In the genomic region with DNA sequence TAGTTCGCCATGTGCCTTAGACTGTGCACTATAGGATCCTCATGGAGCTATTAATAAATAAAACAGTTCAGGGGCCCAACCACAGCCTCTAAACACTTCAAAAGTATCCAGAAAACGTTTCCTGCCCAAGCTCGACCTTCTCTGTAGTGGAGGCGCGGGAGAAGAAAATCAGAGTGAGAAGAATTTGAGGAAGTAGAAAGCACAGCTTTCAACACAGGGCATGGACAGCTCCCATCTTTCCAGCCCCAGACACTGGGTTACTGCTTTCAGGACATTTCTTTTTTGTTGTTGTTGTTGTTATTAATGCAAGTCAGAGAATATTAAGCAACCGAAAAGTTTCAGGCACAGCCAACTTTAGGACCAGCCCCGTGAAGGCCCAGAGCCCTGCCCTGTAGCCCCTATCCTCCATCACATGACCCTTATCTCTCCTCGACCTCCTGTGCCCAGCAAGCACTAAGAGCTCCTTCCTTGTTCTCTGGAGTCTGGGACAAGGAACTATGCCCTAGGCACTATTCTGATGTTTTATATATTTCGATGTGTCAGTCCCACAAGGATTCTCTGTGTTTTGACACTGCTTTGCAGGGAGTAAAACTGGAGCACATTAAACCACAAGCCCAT, we compare ENCODE assay signal across 24 mouse cellular contexts. TPM values are rescaled to one million over a fixed set of nuclear protein-coding genes. Genes with fewer than 3 reads are reported as not detected.
DNase-seq lines count a peak whose midpoint lies in the region; ATAC-seq lines count a peak whose summit lies in the region.
"Had no signal": no experiment of that assay in that cellular context is flagged by ENCODE, and none has a peak within 500 bp of the region (broad histone marks: within the 10 kb centered on the region; RNA-seq: fewer than 3 reads in every experiment).

No protein-coding gene starts in this region.

- no peak overlapping the region for H3K4me2 ChIP-seq in liver, embryonic 11.5 days
- no peak overlapping the region for H3K4me2 ChIP-seq in liver, embryonic 13.5 days
- no peak overlapping the region for H3K4me2 ChIP-seq in kidney, embryonic 14.5 days (replicated peaks; ENCODE audit: low read depth, low read length)
- no peak overlapping the region for H3K4me2 ChIP-seq in neural tube, embryonic 15.5 days
- H3K4me2 ChIP-seq: embryonic facial prominence, embryonic 12.5 days; heart, embryonic 13.5 days; hindbrain, embryonic 12.5 days; limb, embryonic 12.5 days had no signal

- 0 out of 2 replicates have a peak, but pooled peaks have one; percentile 62 for ATAC-seq in liver, embryonic 11.5 days (replicated peaks; ENCODE audit: low FRiP score)
- ATAC-seq in liver, embryonic 13.5 days (ENCODE audit: low read depth): peak; percentile 53
- ATAC-seq in megakaryocyte progenitor cell, adult 5-6 weeks (replicated peaks; ENCODE audit: poor library complexity): peak; percentile 70
- no peak for ATAC-seq in kidney, embryonic 14.5 days (ENCODE audit: low FRiP score, low TSS enrichment)
- ATAC-seq in neural tube, embryonic 15.5 days (ENCODE audit: low FRiP score): no peak
- ATAC-seq: CD4-positive, CD25-positive, alpha-beta regulatory T cell, adult 4 months; midbrain, embryonic 16.5 days had no signal

- H3K4me3 ChIP-seq in liver, embryonic 11.5 days (ENCODE audit: low read depth, low read length): no peak overlapping the region
- H3K4me3 ChIP-seq in liver, embryonic 13.5 days (replicated peaks): no peak overlapping the region
- no peak overlapping the region for H3K4me3 ChIP-seq in kidney, embryonic 14.5 days (ENCODE audit: low read length)
- no peak overlapping the region for H3K4me3 ChIP-seq in neural tube, embryonic 15.5 days (replicated peaks)
- H3K4me3 ChIP-seq: embryonic facial prominence, embryonic 12.5 days; gastrocnemius, adult 2 months; heart, embryonic 13.5 days; hindbrain, embryonic 12.5 days; limb, embryonic 12.5 days; midbrain, embryonic 10.5 days had no signal

- H3K27ac ChIP-seq in liver, embryonic 11.5 days (ENCODE audit: low read depth, low read length): no peak overlapping the region
- no peak overlapping the region for H3K27ac ChIP-seq in liver, embryonic 13.5 days
- H3K27ac ChIP-seq in kidney, embryonic 14.5 days (ENCODE audit: low read depth, low read length): no peak overlapping the region
- H3K27ac ChIP-seq in neural tube, embryonic 15.5 days (replicated peaks): no peak overlapping the region
- H3K27ac ChIP-seq: embryonic facial prominence, embryonic 12.5 days; gastrocnemius, adult 2 months; heart, embryonic 13.5 days; hindbrain, embryonic 12.5 days; limb, embryonic 12.5 days; midbrain, embryonic 10.5 days had no signal

- no peak for DNase-seq in liver, embryonic 11.5 days (ENCODE audit: low spot score)
- no peak for DNase-seq in liver
- DNase-seq in liver, embryonic 13.5 days: no peak
- DNase-seq in kidney, adult 9 months: no peak
- DNase-seq: adrenal gland, postnatal 36 days; cerebellum, adult 9-11 months; gastrocnemius, adult 2 months; heart, postnatal 14 days; kidney, adult 8-10 months; kidney, postnatal 36 days; lung, adult 2 months; lung, postnatal 36 days; thymus, postnatal 14 days had no signal

- no peaks in the 10 kb centered on the region for H3K27me3 ChIP-seq in liver, embryonic 11.5 days (replicated peaks; ENCODE audit: control insufficient read depth, insufficient read depth, low read length)
- no peaks in the 10 kb centered on the region for H3K27me3 ChIP-seq in liver, embryonic 13.5 days
- no peaks in the 10 kb centered on the region for H3K27me3 ChIP-seq in kidney, embryonic 14.5 days (ENCODE audit: control insufficient read depth, insufficient read depth, low read length)
- H3K27me3 ChIP-seq in neural tube, embryonic 15.5 days (replicated peaks): no peaks in the 10 kb centered on the region
- H3K27me3 ChIP-seq: embryonic facial prominence, embryonic 12.5 days; heart, embryonic 13.5 days; hindbrain, embryonic 12.5 days; limb, embryonic 12.5 days had no signal

- no peak overlapping the region for H3K9ac ChIP-seq in liver, embryonic 11.5 days (ENCODE audit: low read depth, low read length)
- H3K9ac ChIP-seq in liver, embryonic 13.5 days: no peak overlapping the region
- no peak overlapping the region for H3K9ac ChIP-seq in kidney, embryonic 14.5 days (ENCODE audit: low read depth, low read length)
- no peak overlapping the region for H3K9ac ChIP-seq in neural tube, embryonic 15.5 days (replicated peaks)
- H3K9ac ChIP-seq: embryonic facial prominence, embryonic 12.5 days; heart, embryonic 13.5 days; hindbrain, embryonic 12.5 days; limb, embryonic 12.5 days had no signal

- no peaks in the 10 kb centered on the region for H3K36me3 ChIP-seq in liver, embryonic 11.5 days (ENCODE audit: control insufficient read depth, insufficient read depth, low read length)
- no peaks in the 10 kb centered on the region for H3K36me3 ChIP-seq in liver, embryonic 13.5 days
- no peaks in the 10 kb centered on the region for H3K36me3 ChIP-seq in kidney, embryonic 14.5 days (ENCODE audit: control insufficient read depth, insufficient read depth, low read length)
- H3K36me3 ChIP-seq in neural tube, embryonic 15.5 days: no peaks in the 10 kb centered on the region
- H3K36me3 ChIP-seq: embryonic facial prominence, embryonic 12.5 days; heart, embryonic 13.5 days; hindbrain, embryonic 12.5 days; limb, embryonic 12.5 days; midbrain, embryonic 10.5 days had no signal

- 53% methylated on average over 9 of the region's 9 CpGs for WGBS in liver, embryonic 11.5 days
- 37% methylated on average over 9 of the region's 9 CpGs for WGBS in liver, embryonic 13.5 days (ENCODE audit: insufficient replicate concordance)
- WGBS in kidney, embryonic 14.5 days: 77% methylated on average over 9 of the region's 9 CpGs
- 83% methylated on average over 9 of the region's 9 CpGs for WGBS in neural tube, embryonic 15.5 days

- peaks cover 9% of the 10 kb centered on the region for H3K4me1 ChIP-seq in liver, embryonic 11.5 days (replicated peaks; ENCODE audit: control insufficient read depth, insufficient read depth, low read length)
- H3K4me1 ChIP-seq in liver, embryonic 13.5 days (replicated peaks): peaks cover 37% of the 10 kb centered on the region
- no peaks in the 10 kb centered on the region for H3K4me1 ChIP-seq in kidney, embryonic 14.5 days (ENCODE audit: control insufficient read depth, insufficient read depth, low read length)
- H3K4me1 ChIP-seq in neural tube, embryonic 15.5 days: no peaks in the 10 kb centered on the region
- H3K4me1 ChIP-seq: embryonic facial prominence, embryonic 12.5 days; hindbrain, embryonic 12.5 days; limb, embryonic 12.5 days had no signal

- H3K9me3 ChIP-seq in liver, embryonic 11.5 days (ENCODE audit: control insufficient read depth, low read length): no peaks in the 10 kb centered on the region
- no peaks in the 10 kb centered on the region for H3K9me3 ChIP-seq in liver, embryonic 13.5 days (replicated peaks)
- no peaks in the 10 kb centered on the region for H3K9me3 ChIP-seq in kidney, embryonic 14.5 days (ENCODE audit: control insufficient read depth, low read length)
- H3K9me3 ChIP-seq in neural tube, embryonic 15.5 days (replicated peaks): no peaks in the 10 kb centered on the region
- H3K9me3 ChIP-seq: embryonic facial prominence, embryonic 12.5 days; heart, embryonic 13.5 days; hindbrain, embryonic 12.5 days; limb, embryonic 12.5 days; midbrain, embryonic 10.5 days had no signal

RNA-seq across cellular contexts. Expression of gene Coq2, which starts 50.1 kb away (rescaled TPM):
- polyA plus RNA-seq in liver, embryonic 11.5 days (2014; fragmentation: Nextera tagmentation; extraction: Ambion mirVana): 58.7 and 63.6 TPM in 2 replicates
- polyA plus RNA-seq in liver, embryonic 13.5 days (2015; fragmentation: Nextera tagmentation; extraction: Ambion mirVana): 28.9 and 30.2 TPM in 2 replicates
- total RNA-seq in megakaryocyte progenitor cell, adult 5-6 weeks (2015): 41.9 and 51.4 TPM in 2 replicates
- 41.3 and 42.0 TPM in 2 replicates for total RNA-seq in megakaryocyte progenitor cell, adult 5-6 weeks (2017)
- 62.0 and 76.4 TPM in 2 replicates for polyA plus RNA-seq in kidney, embryonic 14.5 days (2014; fragmentation: Nextera tagmentation; extraction: Ambion mirVana)
- polyA plus RNA-seq in neural tube, embryonic 15.5 days (2015; fragmentation: Nextera tagmentation; extraction: Ambion mirVana): 52.7 and 56.9 TPM in 2 replicates

RNA-seq across cellular contexts. Expression of gene Plac8, which starts 52.8 kb away (rescaled TPM):
- polyA plus RNA-seq in liver, embryonic 11.5 days (2014; fragmentation: Nextera tagmentation; extraction: Ambion mirVana): 34.0 and 34.3 TPM in 2 replicates
- 56.3 and 58.7 TPM in 2 replicates for polyA plus RNA-seq in liver, embryonic 13.5 days (2015; fragmentation: Nextera tagmentation; extraction: Ambion mirVana)
- total RNA-seq in megakaryocyte progenitor cell, adult 5-6 weeks (2015): 4,454 and 4,759 TPM in 2 replicates
- total RNA-seq in megakaryocyte progenitor cell, adult 5-6 weeks (2017): 3,425 and 3,832 TPM in 2 replicates
- 105 and 140 TPM in 2 replicates for polyA plus RNA-seq in kidney, embryonic 14.5 days (2014; fragmentation: Nextera tagmentation; extraction: Ambion mirVana)
- 0.78 and 73.0 TPM in 2 replicates for polyA plus RNA-seq in neural tube, embryonic 15.5 days (2015; fragmentation: Nextera tagmentation; extraction: Ambion mirVana)
- total RNA-seq: gastrocnemius, adult 2 months; left cerebral cortex, postnatal 14 days had no signal

Comparison
In these comparisons a context has a peak if more than half of its experiments do, and no peak if none do; other contexts are left out.
1. ATAC-seq: peak in liver, embryonic 11.5 days (single experiment), liver, embryonic 13.5 days (single experiment) and megakaryocyte progenitor cell, adult 5-6 weeks (single experiment); none in kidney, embryonic 14.5 days (single experiment) and neural tube, embryonic 15.5 days (single experiment).